Mouse (Mus musculus): ENCODE data around the gene Pafah1b3.

The Pafah1b3 gene

GRCm38 (mm10) chr7:25293191-25293739 lies 4.5 kb downstream of the Pafah1b3 start:
- Histone ChIP-seq H3K36me3 (ENCODE audit: control insufficient read depth, insufficient read depth, low read length, poor library complexity, severe bottlenecking) (peaks cover 6% of the 10 kb centered on the region), H3K27me3 (ENCODE audit: control insufficient read depth, insufficient read depth, low read length, poor library complexity, severe bottlenecking) (no peaks in the 10 kb centered on the region)
- no peak for DNase-seq (ENCODE audit: low read depth, low spot score)

- Histone ChIP-seq H3K36me3 (ENCODE audit: control insufficient read depth, insufficient read depth, low read length, poor library complexity, severe bottlenecking) (peaks cover 9% of the 10 kb centered on the region), H3K27me3 (ENCODE audit: control insufficient read depth, insufficient read depth, low read length, poor library complexity, severe bottlenecking) (no peaks in the 10 kb centered on the region)
- DNase-seq (ENCODE audit: low read depth, low spot score): no peak
These were observed 5.7 kb downstream of the Pafah1b3 start for GRCm38 (mm10) chr7:25292107-25292506.

GRCm38 (mm10) chr7:25290911-25291310 lies 6.9 kb downstream of the Pafah1b3 start:
- no peaks in the 10 kb centered on the region for H3K27me3 ChIP-seq (ENCODE audit: control insufficient read depth, insufficient read depth, low read length, poor library complexity, severe bottlenecking)
- H3K36me3 ChIP-seq (ENCODE audit: control insufficient read depth, insufficient read depth, low read length, poor library complexity, severe bottlenecking): peaks cover 12% of the 10 kb centered on the region
- DNase-seq (ENCODE audit: low read depth, low spot score): no peak

GRCm38 (mm10) chr7:25290463-25290862 lies 7.3 kb downstream of the Pafah1b3 start:
- no peak for DNase-seq (ENCODE audit: low read depth, low spot score)
- Histone ChIP-seq H3K27me3 (ENCODE audit: control insufficient read depth, insufficient read depth, low read length, poor library complexity, severe bottlenecking) (no peaks in the 10 kb centered on the region), H3K36me3 (ENCODE audit: control insufficient read depth, insufficient read depth, low read length, poor library complexity, severe bottlenecking) (peaks cover 14% of the 10 kb centered on the region)

GRCm38 (mm10) chr7:25289925-25290324 lies 7.9 kb downstream of the Pafah1b3 start:
- no peak for DNase-seq (ENCODE audit: low read depth, low spot score)
- H3K27me3 ChIP-seq (ENCODE audit: control insufficient read depth, insufficient read depth, low read length, poor library complexity, severe bottlenecking): no peaks in the 10 kb centered on the region
- peaks cover 14% of the 10 kb centered on the region for H3K36me3 ChIP-seq (ENCODE audit: control insufficient read depth, insufficient read depth, low read length, poor library complexity, severe bottlenecking)

- no peaks in the 10 kb centered on the region for H3K27me3 ChIP-seq (ENCODE audit: control insufficient read depth, insufficient read depth, low read length, poor library complexity, severe bottlenecking)
- DNase-seq (ENCODE audit: low read depth, low spot score): no peak
- H3K36me3 ChIP-seq (ENCODE audit: control insufficient read depth, insufficient read depth, low read length, poor library complexity, severe bottlenecking): peaks cover 14% of the 10 kb centered on the region
These were observed 9.1 kb downstream of the Pafah1b3 start for GRCm38 (mm10) chr7:25288721-25289120.

GRCm38 (mm10) chr7:25288011-25288410 lies 9.8 kb downstream of the Pafah1b3 start:
- no peaks in the 10 kb centered on the region for H3K27me3 ChIP-seq (ENCODE audit: control insufficient read depth, insufficient read depth, low read length, poor library complexity, severe bottlenecking)
- DNase-seq (ENCODE audit: low read depth, low spot score): no peak
- H3K36me3 ChIP-seq (ENCODE audit: control insufficient read depth, insufficient read depth, low read length, poor library complexity, severe bottlenecking): peaks cover 14% of the 10 kb centered on the region

GRCm38 (mm10) chr7:25286989-25287388 lies 10.8 kb downstream of the Pafah1b3 start:
- Histone ChIP-seq H3K36me3 (ENCODE audit: control insufficient read depth, insufficient read depth, low read length, poor library complexity, severe bottlenecking) (peaks cover 14% of the 10 kb centered on the region), H3K27me3 (ENCODE audit: control insufficient read depth, insufficient read depth, low read length, poor library complexity, severe bottlenecking) (no peaks in the 10 kb centered on the region)
- DNase-seq (ENCODE audit: low read depth, low spot score): no peak

- no peak for DNase-seq (ENCODE audit: low read depth, low spot score)
- H3K27me3 ChIP-seq (ENCODE audit: control insufficient read depth, insufficient read depth, low read length, poor library complexity, severe bottlenecking): no peaks in the 10 kb centered on the region
These were observed 12.1 kb downstream of the Pafah1b3 start for GRCm38 (mm10) chr7:25285511-25286238.

GRCm38 (mm10) chr7:25284766-25285165 lies 13.0 kb downstream of the Pafah1b3 start:
- Histone ChIP-seq H3K27me3 (ENCODE audit: control insufficient read depth, insufficient read depth, low read length, poor library complexity, severe bottlenecking) (no peaks in the 10 kb centered on the region), H3K36me3 (ENCODE audit: control insufficient read depth, insufficient read depth, low read length, poor library complexity, severe bottlenecking) (peaks cover 10% of the 10 kb centered on the region)

More at GRCm38 (mm10) chr7:25285511-25286238, 12.1 kb downstream of the Pafah1b3 start:
- peaks cover 10% of the 10 kb centered on the region for H3K36me3 ChIP-seq (ENCODE audit: control insufficient read depth, insufficient read depth, low read length, poor library complexity, severe bottlenecking)

GRCm38 (mm10) chr7:25284171-25284570 lies 13.6 kb downstream of the Pafah1b3 start:
- DNase-seq (ENCODE audit: low read depth, low spot score): no peak
- Histone ChIP-seq H3K27me3 (ENCODE audit: control insufficient read depth, insufficient read depth, low read length, poor library complexity, severe bottlenecking) (no peaks in the 10 kb centered on the region), H3K36me3 (ENCODE audit: control insufficient read depth, insufficient read depth, low read length, poor library complexity, severe bottlenecking) (peaks cover 10% of the 10 kb centered on the region)

More at GRCm38 (mm10) chr7:25284766-25285165, 13.0 kb downstream of the Pafah1b3 start:
- DNase-seq (ENCODE audit: low read depth, low spot score): no peak

- no peak for DNase-seq (ENCODE audit: low read depth, low spot score)
- peaks cover 10% of the 10 kb centered on the region for H3K36me3 ChIP-seq (ENCODE audit: control insufficient read depth, insufficient read depth, low read length, poor library complexity, severe bottlenecking)
- H3K27me3 ChIP-seq (ENCODE audit: control insufficient read depth, insufficient read depth, low read length, poor library complexity, severe bottlenecking): no peaks in the 10 kb centered on the region
These were observed 14.1 kb downstream of the Pafah1b3 start for GRCm38 (mm10) chr7:25283637-25284036.

GRCm38 (mm10) chr7:25282731-25283211 lies 15.0 kb downstream of the Pafah1b3 start:
- DNase-seq (ENCODE audit: low read depth, low spot score): peak; percentile 62
- Histone ChIP-seq H3K36me3 (ENCODE audit: control insufficient read depth, insufficient read depth, low read length, poor library complexity, severe bottlenecking) (peaks cover 5% of the 10 kb centered on the region; the same call in 1 of the 2 replicates), H3K27me3 (ENCODE audit: control insufficient read depth, insufficient read depth, low read length, poor library complexity, severe bottlenecking) (no peaks in the 10 kb centered on the region)

GRCm38 (mm10) chr7:25281734-25282601 lies 15.8 kb downstream of the Pafah1b3 start:
- peak; percentile 98 for DNase-seq (ENCODE audit: low read depth, low spot score)
- peaks cover 3% of the 10 kb centered on the region for H3K36me3 ChIP-seq (ENCODE audit: control insufficient read depth, insufficient read depth, low read length, poor library complexity, severe bottlenecking)
- no peaks in the 10 kb centered on the region for H3K27me3 ChIP-seq (ENCODE audit: control insufficient read depth, insufficient read depth, low read length, poor library complexity, severe bottlenecking)
